Mouse (Mus musculus): ENCODE measurements at regions not wholly inside any gene's neighbourhood (a gene's known extent, or its start where the extent isn't known, plus 50 kb on each side); places are given as distances from the start of the nearest gene placed in this dataset.

DNA sequence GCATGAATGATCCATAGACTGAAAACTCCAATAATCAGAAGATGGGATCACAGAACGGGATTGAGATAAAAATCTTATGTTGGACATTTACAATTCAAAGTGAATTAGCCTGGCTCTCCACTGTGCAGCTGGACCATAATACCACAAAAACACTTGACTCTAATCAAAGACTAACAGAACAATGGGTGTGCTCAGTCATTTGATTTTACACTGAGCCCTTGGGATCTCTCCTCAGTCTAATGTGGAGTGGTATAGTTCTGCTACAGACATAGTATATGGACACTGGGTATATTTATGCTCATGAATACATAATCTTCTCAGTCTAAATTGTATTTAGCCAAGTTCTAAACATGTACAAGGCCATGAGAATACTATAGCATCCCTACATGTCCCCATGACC is 149.4 kb upstream of the Gm10306 start:
- H3K79me2 ChIP-seq (ENCODE audit: control insufficient read depth, insufficient read depth, low read length, poor library complexity), result no peaks in the 10 kb centered on the region
- TF ChIP-seq ETS1 (IDR thresholded peaks at IDR 0.05; ENCODE audit: low read depth, low read length), result no peak
- no peak for TF ChIP-seq TBP (IDR thresholded peaks at IDR 0.05; ENCODE audit: low read depth, low read length)
- no peak overlapping the region for H3K9ac ChIP-seq (ENCODE audit: control insufficient read depth, low read depth, low read length, poor library complexity, severe bottlenecking)
- no peak for DNase-seq (ENCODE audit: low read depth, low spot score)
- H3K9me3 ChIP-seq (replicated peaks; ENCODE audit: insufficient read depth, low read length), result no peaks in the 10 kb centered on the region
- no peaks in the 10 kb centered on the region for H3K36me3 ChIP-seq (ENCODE audit: control insufficient read depth in 1 of 2, insufficient read depth in 2 of 2, low read length in 2 of 2)
- no peak overlapping the region for H3K27ac ChIP-seq (ENCODE audit: control insufficient read depth, low read depth, low read length)
- no peak overlapping the region for H3K4me3 ChIP-seq (ENCODE audit: control insufficient read depth in 1 of 2, insufficient read depth in 1 of 2, low read depth in 2 of 2, low read length in 2 of 2)
- H3K27me3 ChIP-seq (ENCODE audit: control insufficient read depth in 1 of 2, insufficient read depth in 2 of 2, low read length in 2 of 2), result no peaks in the 10 kb centered on the region
- no peaks in the 10 kb centered on the region for H3K4me1 ChIP-seq (ENCODE audit: control insufficient read depth in 1 of 2, insufficient read depth in 2 of 2, low read length in 2 of 2)

DNA sequence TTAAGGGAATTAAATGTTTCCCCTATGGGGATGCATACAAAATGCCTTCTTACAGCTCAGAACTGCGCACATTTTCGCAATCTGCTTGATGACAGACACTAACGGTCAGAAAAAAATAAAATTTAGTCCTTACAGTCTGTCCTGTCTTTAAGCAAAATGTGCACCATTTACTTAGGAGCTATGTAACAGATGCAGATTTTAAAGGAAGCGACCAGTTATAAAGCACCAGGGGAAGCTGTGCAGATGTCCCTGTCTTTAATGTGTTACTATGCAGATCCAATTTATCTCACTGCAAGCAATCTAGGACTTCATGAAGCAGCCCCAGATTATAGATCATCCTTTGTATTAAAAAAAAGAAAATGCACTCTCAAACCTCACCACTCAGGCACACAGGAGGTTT is 148.8 kb upstream of the Gm10306 start:
- Histone ChIP-seq H3K27me3 (ENCODE audit: control insufficient read depth in 1 of 2, insufficient read depth in 2 of 2, low read length in 2 of 2) (no peaks in the 10 kb centered on the region), H3K27ac (ENCODE audit: control insufficient read depth, low read depth, low read length) (no peak overlapping the region), H3K4me3 (ENCODE audit: control insufficient read depth in 1 of 2, insufficient read depth in 1 of 2, low read depth in 2 of 2, low read length in 2 of 2) (no peak overlapping the region), H3K79me2 (ENCODE audit: control insufficient read depth, insufficient read depth, low read length, poor library complexity) (no peaks in the 10 kb centered on the region), H3K4me1 (ENCODE audit: control insufficient read depth in 1 of 2, insufficient read depth in 2 of 2, low read length in 2 of 2) (no peaks in the 10 kb centered on the region), H3K9ac (ENCODE audit: control insufficient read depth, low read depth, low read length, poor library complexity, severe bottlenecking) (no peak overlapping the region), H3K36me3 (ENCODE audit: control insufficient read depth in 1 of 2, insufficient read depth in 2 of 2, low read length in 2 of 2) (no peaks in the 10 kb centered on the region), H3K9me3 (replicated peaks; ENCODE audit: insufficient read depth, low read length) (no peaks in the 10 kb centered on the region)
- no peak for DNase-seq (ENCODE audit: low read depth, low spot score)
- TF ChIP-seq BHLHE40 (IDR thresholded peaks at IDR 0.05; ENCODE audit: borderline replicate concordance, low read depth, low read length) (no peak), POLR2AphosphoS2 (IDR thresholded peaks at IDR 0.05; ENCODE audit: low read length) (no peak), NELFE (IDR thresholded peaks at IDR 0.05; ENCODE audit: low read depth, low read length) (no peak), NRF1 (IDR thresholded peaks at IDR 0.05; ENCODE audit: insufficient read depth, low read depth, low read length, poor library complexity, severe bottlenecking) (no peak), POLR2AphosphoS5 (IDR thresholded peaks at IDR 0.05; ENCODE audit: borderline replicate concordance, low read depth, low read length) (no peak), E2F4 (IDR thresholded peaks at IDR 0.05; ENCODE audit: borderline replicate concordance, low read depth, low read length) (no peak), TCF12 (IDR thresholded peaks at IDR 0.05; ENCODE audit: low read depth, low read length) (no peak), HCFC1 (IDR thresholded peaks at IDR 0.05; ENCODE audit: low read depth, low read length) (no peak), RCOR1 (IDR thresholded peaks at IDR 0.05; ENCODE audit: low read depth, low read length) (no peak), TAL1 (IDR thresholded peaks at IDR 0.05; ENCODE audit: low read length) (no peak), MAX (IDR thresholded peaks at IDR 0.05; ENCODE audit: low read length) (no peak)

DNA sequence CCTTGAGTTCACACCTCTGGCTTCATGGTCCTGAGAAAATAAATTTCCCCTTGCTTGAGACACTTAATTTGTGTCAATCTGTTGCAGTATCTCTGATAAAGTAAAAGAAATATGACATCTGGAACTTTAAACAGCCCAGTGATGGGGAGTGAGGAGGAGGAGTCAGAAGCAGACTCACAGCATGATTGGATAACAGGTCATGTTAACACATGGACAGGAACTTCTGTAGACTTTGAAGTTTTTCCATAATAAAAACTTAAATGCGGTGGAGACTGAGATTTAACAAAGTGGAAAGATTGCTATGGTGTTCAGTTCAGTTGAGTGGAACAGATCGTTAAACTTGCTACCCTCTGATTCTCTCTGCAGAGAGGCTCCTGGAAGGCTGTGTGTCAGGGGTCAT is 143.7 kb upstream of the Gm10306 start:
- H3K9me3 ChIP-seq (replicated peaks; ENCODE audit: insufficient read depth, low read length), result no peaks in the 10 kb centered on the region
- no peaks in the 10 kb centered on the region for H3K36me3 ChIP-seq (ENCODE audit: control insufficient read depth in 1 of 2, insufficient read depth in 2 of 2, low read length in 2 of 2)
- H3K4me3 ChIP-seq (ENCODE audit: control insufficient read depth in 1 of 2, insufficient read depth in 1 of 2, low read depth in 2 of 2, low read length in 2 of 2), result no peak overlapping the region
- TF ChIP-seq MXI1 (IDR thresholded peaks at IDR 0.05; ENCODE audit: low read depth, low read length) (no peak), UBTF (IDR thresholded peaks at IDR 0.05; ENCODE audit: borderline replicate concordance, insufficient read depth, low read depth, low read length) (no peak), RCOR1 (IDR thresholded peaks at IDR 0.05; ENCODE audit: low read depth, low read length) (no peak), GATA1 (IDR thresholded peaks at IDR 0.05; ENCODE audit: low read depth, low read length) (no peak), NRF1 (IDR thresholded peaks at IDR 0.05; ENCODE audit: insufficient read depth, low read depth, low read length, poor library complexity, severe bottlenecking) (no peak), USF1 (IDR thresholded peaks at IDR 0.05; ENCODE audit: low read depth, low read length) (no peak), ELF1 (IDR thresholded peaks at IDR 0.05; ENCODE audit: low read depth, low read length) (no peak), TAL1 (IDR thresholded peaks at IDR 0.05; ENCODE audit: low read length) (no peak), GABPA (IDR thresholded peaks at IDR 0.05; ENCODE audit: low read depth, low read length) (no peak), CHD1 (IDR thresholded peaks at IDR 0.05; ENCODE audit: low read depth, low read length) (no peak), POLR2AphosphoS2 (IDR thresholded peaks at IDR 0.05; ENCODE audit: low read length) (no peak), TCF12 (IDR thresholded peaks at IDR 0.05; ENCODE audit: low read depth, low read length) (no peak), MYC (IDR thresholded peaks at IDR 0.05; ENCODE audit: low read depth, low read length) (no peak)
- no peaks in the 10 kb centered on the region for H3K79me2 ChIP-seq (ENCODE audit: control insufficient read depth, insufficient read depth, low read length, poor library complexity)
- H3K27ac ChIP-seq (ENCODE audit: control insufficient read depth, low read depth, low read length), result no peak overlapping the region
- DNase-seq (ENCODE audit: low read depth, low spot score), result no peak
- H3K4me1 ChIP-seq (ENCODE audit: control insufficient read depth in 1 of 2, insufficient read depth in 2 of 2, low read length in 2 of 2), result no peaks in the 10 kb centered on the region
- H3K27me3 ChIP-seq (ENCODE audit: control insufficient read depth in 1 of 2, insufficient read depth in 2 of 2, low read length in 2 of 2), result no peaks in the 10 kb centered on the region
- H3K9ac ChIP-seq (ENCODE audit: control insufficient read depth, low read depth, low read length, poor library complexity, severe bottlenecking), result no peak overlapping the region
